Mouse (Mus musculus): Measurements from ENCODE around the gene Zfp229. TPM values are rescaled to one million over a fixed set of nuclear protein-coding genes. Genes with fewer than 3 reads are reported as not detected.
"Not testable (repeated sequence)": the region's sequence is repeated elsewhere in the genome, so short reads cannot be mapped to it uniquely, and the experiment has no call there.

Gene Zfp229
- polyA plus RNA-seq (2015; fragmentation: Nextera tagmentation; extraction: Ambion mirVana), result 2.5 TPM in 2 replicates

DNA sequence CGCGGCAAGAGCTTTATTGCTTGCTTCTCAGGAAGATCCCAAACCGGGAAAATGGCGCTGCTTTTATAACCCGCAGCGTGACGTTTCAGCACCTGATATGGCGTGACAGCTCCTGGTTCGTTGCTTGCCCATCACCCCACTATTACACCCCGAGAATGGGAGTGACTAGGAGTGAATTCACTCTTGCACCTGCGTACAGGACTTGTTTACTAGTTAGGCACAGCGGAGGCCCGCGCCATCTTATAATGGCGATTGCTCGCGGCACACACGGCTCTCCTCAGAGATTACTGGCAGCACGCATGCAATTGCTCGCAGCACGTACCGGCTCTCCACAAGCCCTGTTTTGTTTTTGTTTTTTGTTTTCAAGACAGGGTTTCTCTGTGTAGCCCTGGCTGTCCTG is at the start of gene Zfp229:
Gene Zfp229 (plus strand): TSS at position 301 of the 400 bp plus-strand sequence.
- not testable (repeated sequence) for H3K4me1 ChIP-seq (replicated peaks; ENCODE audit: control insufficient read depth, insufficient read depth); H3K4me3 ChIP-seq (ENCODE audit: low read depth, low read length); ATAC-seq (ENCODE audit: low FRiP score, low TSS enrichment); H3K27ac ChIP-seq (replicated peaks); H3K27me3 ChIP-seq (ENCODE audit: control insufficient read depth, insufficient read depth, low read length); H3K9ac ChIP-seq (ENCODE audit: low read length); H3K9me3 ChIP-seq (ENCODE audit: control insufficient read depth, low read length); H3K36me3 ChIP-seq (ENCODE audit: control insufficient read depth, insufficient read depth, low read length); DNase-seq (ENCODE audit: low spot score); H3K4me2 ChIP-seq (replicated peaks; ENCODE audit: low read depth)
- WGBS, result 91% methylated on average over 7 of the region's 22 CpGs

DNA sequence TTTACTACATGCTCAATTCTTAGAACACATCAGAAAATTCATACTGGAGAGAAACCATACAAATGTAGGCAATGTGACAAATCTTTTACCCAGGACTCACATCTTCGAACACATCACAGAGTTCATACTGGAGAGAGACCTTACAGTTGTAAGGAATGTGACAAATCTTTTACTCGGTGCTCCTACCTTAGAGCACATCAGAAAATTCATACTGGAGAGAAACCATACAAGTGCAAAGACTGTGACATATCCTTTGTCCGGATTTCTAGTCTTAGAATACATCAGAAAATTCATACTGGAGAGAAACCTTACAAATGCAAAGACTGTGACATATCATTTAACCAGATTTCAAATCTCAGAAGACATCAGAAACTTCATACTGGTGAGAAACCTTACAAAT is 39.0 kb upstream of the Zfp229 start, which contains the start of gene Gm10226:
Gene Gm10226 (plus strand): TSS at position 301 of the 400 bp plus-strand sequence.
- no peaks in the 10 kb centered on the region for H3K4me1 ChIP-seq (replicated peaks; ENCODE audit: control insufficient read depth, insufficient read depth)
- no peaks in the 10 kb centered on the region for H3K36me3 ChIP-seq (ENCODE audit: control insufficient read depth, insufficient read depth, low read length)
- H3K9ac ChIP-seq (ENCODE audit: low read length), result no peak within 1 kb of the TSS
- H3K27ac ChIP-seq (replicated peaks), result no peak within 1 kb of the TSS
- H3K9me3 ChIP-seq (ENCODE audit: control insufficient read depth, low read length), result no peaks in the 10 kb centered on the region
- H3K27me3 ChIP-seq (ENCODE audit: control insufficient read depth, insufficient read depth, low read length), result no peaks in the 10 kb centered on the region
- ATAC-seq (ENCODE audit: low FRiP score, low TSS enrichment), result no peak
- TF ChIP-seq EP300 (optimal IDR thresholded peaks at IDR 0.05) (no peak), CTCF (IDR thresholded peaks at IDR 0.05; ENCODE audit: low read depth) (no peak)
- WGBS, result 87% methylated on average over 3 of the region's 3 CpGs
- H3K4me2 ChIP-seq (replicated peaks; ENCODE audit: low read depth), result no peak within 1 kb of the TSS
- DNase-seq (ENCODE audit: low spot score), result no peak
- no peak within 1 kb of the TSS for H3K4me3 ChIP-seq (ENCODE audit: low read depth, low read length)

DNA sequence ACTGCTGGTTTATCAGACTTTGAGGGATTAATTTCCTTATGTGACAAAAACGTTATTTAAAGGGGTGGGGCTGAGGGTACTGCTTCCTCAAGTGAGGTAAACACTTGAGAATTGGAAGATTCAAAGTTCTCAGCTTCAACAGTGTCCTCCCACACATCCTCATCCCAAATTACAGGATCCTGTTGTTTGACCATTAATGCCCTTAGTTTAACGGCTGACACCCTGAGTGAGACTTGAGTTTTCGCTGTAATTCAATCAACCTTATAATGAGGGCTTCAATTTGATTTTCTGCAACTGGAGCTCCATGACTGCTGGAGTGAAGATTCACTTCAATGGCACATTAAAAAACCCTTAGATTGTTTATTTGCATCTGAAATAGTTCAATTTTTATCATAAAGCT is 37.3 kb upstream of the Zfp229 start:
- 80% methylated on average over 3 of the region's 3 CpGs for WGBS
- no peaks in the 10 kb centered on the region for H3K4me1 ChIP-seq (replicated peaks; ENCODE audit: control insufficient read depth, insufficient read depth)
- ATAC-seq (ENCODE audit: low FRiP score, low TSS enrichment), result no peak

DNA sequence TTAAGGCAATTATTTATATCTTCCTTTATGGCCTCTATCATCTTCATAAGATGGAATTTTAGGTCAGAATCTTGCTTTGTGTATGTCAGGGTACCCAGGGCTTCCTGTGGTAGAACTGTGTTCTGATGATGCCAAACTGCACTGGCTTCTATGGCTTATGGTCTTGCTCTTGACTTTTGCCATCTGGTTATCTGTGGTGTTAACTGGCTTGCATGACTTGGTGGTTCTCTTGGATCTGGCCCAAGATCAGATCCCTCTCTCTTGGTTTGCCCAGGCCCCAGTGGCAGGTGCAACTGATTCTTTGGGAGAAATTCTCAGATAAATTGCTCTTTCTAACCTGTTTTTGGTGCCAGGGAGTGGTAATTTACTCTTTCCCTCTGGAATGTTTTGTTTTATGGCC is 34.5 kb upstream of the Zfp229 start:
- no peak overlapping the region for H3K9ac ChIP-seq (ENCODE audit: low read length)
- ATAC-seq (ENCODE audit: low FRiP score, low TSS enrichment), result no peak
- no peak overlapping the region for H3K4me3 ChIP-seq (ENCODE audit: low read depth, low read length)
- no peaks in the 10 kb centered on the region for H3K27me3 ChIP-seq (ENCODE audit: control insufficient read depth, insufficient read depth, low read length)
- no peak overlapping the region for H3K27ac ChIP-seq (replicated peaks)
- TF ChIP-seq CTCF (IDR thresholded peaks at IDR 0.05; ENCODE audit: low read depth), result no peak
- TF ChIP-seq EP300 (optimal IDR thresholded peaks at IDR 0.05), result no peak
- H3K36me3 ChIP-seq (ENCODE audit: control insufficient read depth, insufficient read depth, low read length), result no peaks in the 10 kb centered on the region
- H3K4me2 ChIP-seq (replicated peaks; ENCODE audit: low read depth), result no peak overlapping the region
- H3K9me3 ChIP-seq (ENCODE audit: control insufficient read depth, low read length), result no peaks in the 10 kb centered on the region
- H3K4me1 ChIP-seq (replicated peaks; ENCODE audit: control insufficient read depth, insufficient read depth), result no peaks in the 10 kb centered on the region
- DNase-seq (ENCODE audit: low spot score), result no peak

More for the DNA sequence above, 37.3 kb upstream of the Zfp229 start:
- Histone ChIP-seq H3K4me3 (ENCODE audit: low read depth, low read length) (no peak overlapping the region), H3K36me3 (ENCODE audit: control insufficient read depth, insufficient read depth, low read length) (no peaks in the 10 kb centered on the region), H3K4me2 (replicated peaks; ENCODE audit: low read depth) (no peak overlapping the region), H3K9me3 (ENCODE audit: control insufficient read depth, low read length) (no peaks in the 10 kb centered on the region), H3K9ac (ENCODE audit: low read length) (no peak overlapping the region), H3K27me3 (ENCODE audit: control insufficient read depth, insufficient read depth, low read length) (no peaks in the 10 kb centered on the region), H3K27ac (replicated peaks) (no peak overlapping the region)
- no peak for TF ChIP-seq EP300 (optimal IDR thresholded peaks at IDR 0.05)
- TF ChIP-seq CTCF (IDR thresholded peaks at IDR 0.05; ENCODE audit: low read depth), result no peak
- DNase-seq (ENCODE audit: low spot score), result no peak

DNA sequence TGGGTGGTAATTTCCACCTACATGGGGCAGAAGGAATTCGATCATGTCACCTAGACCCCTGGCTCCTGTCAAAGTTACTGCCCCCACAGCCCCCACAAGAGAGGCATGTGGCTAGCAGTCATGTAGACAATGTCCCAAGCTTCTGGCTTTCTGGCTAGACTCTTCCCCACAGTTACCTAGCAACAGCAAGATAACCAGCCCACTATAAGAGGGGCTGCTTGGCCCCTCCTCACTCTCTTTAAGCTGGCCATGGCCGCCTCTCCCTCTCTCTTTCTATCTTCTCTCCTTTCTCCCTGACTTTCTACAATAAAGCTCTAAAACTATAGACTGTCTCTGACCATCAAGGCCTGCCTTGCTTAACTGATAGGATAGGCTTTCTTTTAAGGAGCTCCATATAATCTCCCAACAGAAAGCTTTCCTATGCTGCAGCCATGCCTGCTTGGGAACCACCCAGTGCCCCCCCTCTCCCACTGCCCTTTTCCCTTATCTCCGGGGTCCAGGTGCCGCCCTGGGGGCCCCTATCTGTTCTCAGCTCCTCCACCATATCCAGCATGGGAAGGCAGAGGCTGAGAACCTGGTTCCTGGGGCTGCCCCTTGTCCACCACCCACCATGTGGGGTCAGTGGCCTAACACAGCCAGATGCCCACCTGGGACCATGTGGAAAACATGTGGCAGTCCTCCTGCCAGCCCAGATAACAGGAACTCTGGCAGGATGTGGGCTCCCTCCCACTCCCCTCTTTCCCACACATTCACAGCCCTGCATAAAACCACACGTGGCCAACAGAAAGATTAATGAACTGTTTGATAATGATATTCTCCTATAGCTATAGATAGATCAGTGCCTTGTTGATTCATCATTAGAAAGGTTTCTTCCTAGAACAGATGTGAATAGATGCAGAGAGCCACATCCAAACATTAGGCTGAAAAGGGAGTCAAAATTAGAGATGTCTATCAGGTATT is 28.0 kb upstream of the Zfp229 start:
- TF ChIP-seq EP300 (optimal IDR thresholded peaks at IDR 0.05), result no peak
- no peak for TF ChIP-seq CTCF (IDR thresholded peaks at IDR 0.05; ENCODE audit: low read depth)
- DNase-seq (ENCODE audit: low spot score), result no peak

DNA sequence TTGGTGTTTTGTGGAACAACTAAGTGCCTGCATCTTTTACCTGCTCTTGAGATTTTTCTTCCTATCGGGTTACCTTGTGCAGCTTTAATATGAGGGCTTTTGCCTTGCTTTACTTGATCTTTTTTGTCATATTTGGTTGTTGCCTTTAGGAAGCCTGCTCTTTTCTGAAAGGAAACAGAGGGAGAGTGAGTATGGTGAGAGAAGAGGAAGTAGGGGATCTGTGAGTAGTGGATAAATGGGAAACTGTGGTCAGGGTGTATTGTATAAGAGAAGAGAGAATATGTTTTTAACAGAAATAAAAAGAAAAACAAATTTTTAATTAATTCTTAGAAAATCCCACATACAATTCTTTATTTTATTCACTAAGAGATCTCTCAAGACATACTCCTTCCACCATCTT is 27.2 kb upstream of the Zfp229 start:
- Histone ChIP-seq H3K9ac (ENCODE audit: low read length) (no peak overlapping the region), H3K4me3 (ENCODE audit: low read depth, low read length) (no peak overlapping the region), H3K4me1 (replicated peaks; ENCODE audit: control insufficient read depth, insufficient read depth) (no peaks in the 10 kb centered on the region), H3K4me2 (replicated peaks; ENCODE audit: low read depth) (no peak overlapping the region), H3K36me3 (ENCODE audit: control insufficient read depth, insufficient read depth, low read length) (no peaks in the 10 kb centered on the region), H3K9me3 (ENCODE audit: control insufficient read depth, low read length) (no peaks in the 10 kb centered on the region), H3K27me3 (ENCODE audit: control insufficient read depth, insufficient read depth, low read length) (no peaks in the 10 kb centered on the region), H3K27ac (replicated peaks) (no peak overlapping the region)
- TF ChIP-seq EP300 (optimal IDR thresholded peaks at IDR 0.05) (no peak), CTCF (IDR thresholded peaks at IDR 0.05; ENCODE audit: low read depth) (no peak)
- WGBS, result 74% methylated on average over 1 of the region's 1 CpGs
- no peak for DNase-seq (ENCODE audit: low spot score)
- ATAC-seq (ENCODE audit: low FRiP score, low TSS enrichment), result no peak

More for the DNA sequence above, 28.0 kb upstream of the Zfp229 start:
- no peak overlapping the region for H3K4me2 ChIP-seq (replicated peaks; ENCODE audit: low read depth)
- no peak overlapping the region for H3K9ac ChIP-seq (ENCODE audit: low read length)
- no peaks in the 10 kb centered on the region for H3K36me3 ChIP-seq (ENCODE audit: control insufficient read depth, insufficient read depth, low read length)
- no peak for ATAC-seq (ENCODE audit: low FRiP score, low TSS enrichment)
- WGBS, result 42% methylated on average over 5 of the region's 5 CpGs
- no peak overlapping the region for H3K27ac ChIP-seq (replicated peaks)
- no peak overlapping the region for H3K4me3 ChIP-seq (ENCODE audit: low read depth, low read length)
- no peaks in the 10 kb centered on the region for H3K9me3 ChIP-seq (ENCODE audit: control insufficient read depth, low read length)
- H3K27me3 ChIP-seq (ENCODE audit: control insufficient read depth, insufficient read depth, low read length), result no peaks in the 10 kb centered on the region
- no peaks in the 10 kb centered on the region for H3K4me1 ChIP-seq (replicated peaks; ENCODE audit: control insufficient read depth, insufficient read depth)
